Mouse (Mus musculus): Measurements from ENCODE around the gene Taf6l. TPM values are rescaled to one million over a fixed set of nuclear protein-coding genes. Genes with fewer than 3 reads are reported as not detected.

Taf6l gene
- polyA plus RNA-seq, 1 experiment from 2014 or later, result 30.5 TPM

GRCm38 (mm10) chr19:8817001-8817400 lies 30.8 kb upstream of the Taf6l start:
- Histone ChIP-seq H3K4me1 (replicated peaks) (peaks cover 49% of the 10 kb centered on the region), H3K36me3 (peaks cover 33% of the 10 kb centered on the region), H3K27me3 (no peaks in the 10 kb centered on the region), H3K27ac (no peak overlapping the region), H3K9ac (replicated peaks) (peak overlapping the region; percentile 50), H3K9me3 (no peaks in the 10 kb centered on the region), H3K4me3 (replicated peaks) (peak overlapping the region; percentile 9), H3K4me2 (replicated peaks) (peak overlapping the region; percentile 26)
- ATAC-seq, result no peak
- WGBS, result 40% methylated on average over 3 of the region's 3 CpGs

GRCm38 (mm10) chr19:8815812-8816211 lies 29.6 kb upstream of the Taf6l start:
- peaks cover 39% of the 10 kb centered on the region for H3K4me1 ChIP-seq (replicated peaks)
- H3K4me3 ChIP-seq (replicated peaks), result no peak overlapping the region
- H3K9me3 ChIP-seq, result no peaks in the 10 kb centered on the region
- peak overlapping the region; percentile 14; the same call in 1 of the 2 replicates for H3K4me2 ChIP-seq (replicated peaks)
- 84% methylated on average over 11 of the region's 11 CpGs for WGBS
- peak overlapping the region; percentile 17 for H3K9ac ChIP-seq (replicated peaks)
- peaks cover 43% of the 10 kb centered on the region for H3K36me3 ChIP-seq
- H3K27ac ChIP-seq, result no peak overlapping the region
- no peak for ATAC-seq
- no peaks in the 10 kb centered on the region for H3K27me3 ChIP-seq

- H3K36me3 ChIP-seq, result peaks cover 66% of the 10 kb centered on the region
Observed at GRCm38 (mm10) chr19:8806810-8807209, 20.6 kb upstream of the Taf6l start.

GRCm38 (mm10) chr19:8803879-8804660 lies 17.9 kb upstream of the Taf6l start:
- Histone ChIP-seq H3K4me2 (replicated peaks) (no peak overlapping the region), H3K36me3 (peaks cover 45% of the 10 kb centered on the region), H3K27me3 (no peaks in the 10 kb centered on the region), H3K9me3 (no peaks in the 10 kb centered on the region), H3K27ac (no peak overlapping the region), H3K4me3 (replicated peaks) (no peak overlapping the region), H3K9ac (replicated peaks) (no peak overlapping the region), H3K4me1 (replicated peaks) (peaks cover 24% of the 10 kb centered on the region)
- WGBS, result 92% methylated on average over 11 of the region's 11 CpGs
- ATAC-seq, result no peak

More at GRCm38 (mm10) chr19:8806810-8807209, 20.6 kb upstream of the Taf6l start:
- ATAC-seq, result no peak
- no peak overlapping the region; the same call in 1 of the 2 replicates for H3K9ac ChIP-seq (replicated peaks)
- H3K4me1 ChIP-seq (replicated peaks), result peaks cover 20% of the 10 kb centered on the region
- H3K9me3 ChIP-seq, result no peaks in the 10 kb centered on the region
- no peak overlapping the region for H3K4me2 ChIP-seq (replicated peaks)
- no peak overlapping the region for H3K27ac ChIP-seq
- H3K27me3 ChIP-seq, result no peaks in the 10 kb centered on the region
- WGBS, result 93% methylated on average over 5 of the region's 5 CpGs
- no peak overlapping the region for H3K4me3 ChIP-seq (replicated peaks)

- no peak for ATAC-seq
- H3K4me2 ChIP-seq (replicated peaks), result peak overlapping the region; percentile 62
- H3K27me3 ChIP-seq, result no peaks in the 10 kb centered on the region
- WGBS, result 89% methylated on average over 9 of the region's 9 CpGs
- no peaks in the 10 kb centered on the region for H3K9me3 ChIP-seq
- H3K27ac ChIP-seq, result peak overlapping the region; percentile 64; the same call in 1 of the 2 replicates
- peak overlapping the region; percentile 60 for H3K4me3 ChIP-seq (replicated peaks)
- H3K4me1 ChIP-seq (replicated peaks), result peaks cover 28% of the 10 kb centered on the region
- H3K9ac ChIP-seq (replicated peaks), result peak overlapping the region; percentile 71; the same call in 1 of the 2 replicates
- peaks cover 39% of the 10 kb centered on the region for H3K36me3 ChIP-seq
Observed at GRCm38 (mm10) chr19:8803204-8803780, 17.1 kb upstream of the Taf6l start.

GRCm38 (mm10) chr19:8802130-8802821 lies 16.1 kb upstream of the Taf6l start, which contains the start of gene Zbtb3:
Gene Zbtb3, plus strand, starts transcription at chr19:8802555.
- Histone ChIP-seq H3K4me3 (replicated peaks) (peak within 1 kb of the TSS; percentile 60), H3K9ac (replicated peaks) (peak within 1 kb of the TSS; percentile 71), H3K4me2 (replicated peaks) (peak within 1 kb of the TSS; percentile 62), H3K36me3 (peaks cover 30% of the 10 kb centered on the region), H3K27ac (peak within 1 kb of the TSS; percentile 90), H3K4me1 (replicated peaks) (peaks cover 34% of the 10 kb centered on the region), H3K27me3 (no peaks in the 10 kb centered on the region), H3K9me3 (no peaks in the 10 kb centered on the region)
- WGBS, result under 1% methylated on average over 30 of the region's 30 CpGs
- peak; percentile 98 for ATAC-seq

GRCm38 (mm10) chr19:8798947-8799315 lies 12.7 kb upstream of the Taf6l start:
- peaks cover 32% of the 10 kb centered on the region for H3K4me1 ChIP-seq (replicated peaks)
- peaks cover 20% of the 10 kb centered on the region for H3K36me3 ChIP-seq
- no peaks in the 10 kb centered on the region for H3K9me3 ChIP-seq
- no peaks in the 10 kb centered on the region for H3K27me3 ChIP-seq
- no peak overlapping the region for H3K27ac ChIP-seq
- H3K4me2 ChIP-seq (replicated peaks), result peak overlapping the region; percentile 75; the same call in 1 of the 2 replicates
- no peak for ATAC-seq
- H3K4me3 ChIP-seq (replicated peaks), result peak overlapping the region; percentile 86
- no peak overlapping the region for H3K9ac ChIP-seq (replicated peaks)

- Histone ChIP-seq H3K9me3 (no peaks in the 10 kb centered on the region), H3K4me2 (replicated peaks) (peak within 1 kb of the TSS; percentile 75), H3K27ac (peak within 1 kb of the TSS; percentile 55), H3K4me3 (replicated peaks) (peak within 1 kb of the TSS; percentile 86), H3K4me1 (replicated peaks) (peaks cover 27% of the 10 kb centered on the region), H3K36me3 (peaks cover 23% of the 10 kb centered on the region), H3K27me3 (no peaks in the 10 kb centered on the region), H3K9ac (replicated peaks) (peak within 1 kb of the TSS; percentile 83)
- ATAC-seq, result peak; percentile 56
- 2% methylated on average over 25 of the region's 25 CpGs for WGBS
Observed at GRCm38 (mm10) chr19:8798264-8798946, 12.2 kb upstream of the Taf6l start, which contains the start of gene Polr2g. Gene Polr2g, minus strand, starts transcription at chr19:8798577.

GRCm38 (mm10) chr19:8790171-8790570 lies 4.0 kb upstream of the Taf6l start:
- WGBS, result 84% methylated on average over 7 of the region's 7 CpGs
- Histone ChIP-seq H3K36me3 (peaks cover 35% of the 10 kb centered on the region), H3K4me2 (replicated peaks) (no peak overlapping the region), H3K27me3 (no peaks in the 10 kb centered on the region), H3K4me3 (replicated peaks) (no peak overlapping the region), H3K9me3 (peaks cover 3% of the 10 kb centered on the region; the same call in 1 of the 2 replicates), H3K4me1 (replicated peaks) (peaks cover 30% of the 10 kb centered on the region), H3K27ac (no peak overlapping the region; the same call in 1 of the 2 replicates), H3K9ac (replicated peaks) (0 out of 2 replicates have a peak overlapping the region, but pooled peaks have one; percentile 3)
- ATAC-seq, result no peak

- Histone ChIP-seq H3K4me2 (replicated peaks) (no peak overlapping the region; the same call in 1 of the 2 replicates), H3K9ac (replicated peaks) (peak overlapping the region; percentile 36; the same call in 1 of the 2 replicates), H3K36me3 (peaks cover 26% of the 10 kb centered on the region), H3K27ac (peak overlapping the region; percentile 78), H3K4me1 (replicated peaks) (peaks cover 34% of the 10 kb centered on the region), H3K4me3 (replicated peaks) (no peak overlapping the region), H3K27me3 (no peaks in the 10 kb centered on the region), H3K9me3 (peaks cover 3% of the 10 kb centered on the region; the same call in 1 of the 2 replicates)
- ATAC-seq, result no peak
- WGBS, result 20% methylated on average over 1 of the region's 1 CpGs
Observed at GRCm38 (mm10) chr19:8789171-8789570, 3.0 kb upstream of the Taf6l start.

- H3K4me2 ChIP-seq (replicated peaks), result no peak overlapping the region
- H3K4me1 ChIP-seq (replicated peaks), result peaks cover 34% of the 10 kb centered on the region
- ATAC-seq, result no peak
- H3K9ac ChIP-seq (replicated peaks), result peak overlapping the region; percentile 36; the same call in 1 of the 2 replicates
- H3K4me3 ChIP-seq (replicated peaks), result no peak overlapping the region
- H3K27me3 ChIP-seq, result no peaks in the 10 kb centered on the region
- peak overlapping the region; percentile 78 for H3K27ac ChIP-seq
- WGBS, result 19% methylated on average over 3 of the region's 3 CpGs
- H3K9me3 ChIP-seq, result peaks cover 3% of the 10 kb centered on the region; the same call in 1 of the 2 replicates
- peaks cover 24% of the 10 kb centered on the region for H3K36me3 ChIP-seq
Observed at GRCm38 (mm10) chr19:8788521-8788920, 2.3 kb upstream of the Taf6l start.

All from midbrain, embryonic 13.5 days (tissue).